Mouse (Mus musculus) lung, postnatal 25 days (tissue): Measurements from ENCODE around the gene Eapp.
"Not testable (repeated sequence)": the region's sequence is repeated elsewhere in the genome, so short reads cannot be mapped to it uniquely, and the experiment has no call there.

Experiments used
- DNase-seq: peaks from one replicate; pipeline ENCODE4 v3.0.0; 2022; ENCODE audit warnings: low spot score

Gene Eapp

DNA sequence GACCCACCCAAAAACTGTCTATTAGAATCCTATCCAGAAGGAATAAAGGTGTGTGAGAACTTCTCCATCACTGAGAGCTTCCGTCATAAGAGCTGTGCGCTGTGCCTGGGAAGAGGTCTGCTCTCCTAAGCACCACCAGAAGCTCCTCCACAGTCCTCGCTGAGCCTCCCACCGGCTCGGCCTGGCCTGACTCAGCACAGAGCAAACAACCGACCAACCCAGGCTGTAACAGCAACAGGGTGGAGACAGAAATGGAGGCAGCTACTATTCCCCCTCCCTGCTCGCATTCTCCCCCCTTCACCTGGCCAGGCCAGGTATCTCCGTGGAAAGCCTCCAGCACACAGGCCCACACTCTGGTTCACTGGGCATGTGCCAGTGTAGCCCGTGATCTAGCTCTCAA, 19.0 kb downstream of the Eapp start:
- DNase-seq, result no peak

DNA sequence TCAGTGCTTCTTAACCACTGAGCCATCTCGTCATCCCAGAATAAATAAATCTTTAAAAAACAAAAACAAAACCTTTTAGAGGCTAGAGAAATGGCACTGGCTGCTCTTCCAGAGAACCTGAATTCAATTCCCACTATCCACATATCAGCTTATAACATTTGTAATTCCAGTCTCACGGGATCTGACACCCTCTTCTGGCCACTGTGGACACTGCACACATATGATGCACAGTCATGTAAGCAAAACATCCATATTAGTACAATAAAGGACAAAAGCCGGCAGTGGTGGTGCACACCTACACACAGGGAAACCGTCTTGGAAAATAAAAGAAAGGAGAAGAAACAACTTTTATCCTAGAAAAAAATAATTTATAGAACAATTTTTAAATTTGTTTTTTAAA, 20.3 kb downstream of the Eapp start:
- DNase-seq, result no peak

DNA sequence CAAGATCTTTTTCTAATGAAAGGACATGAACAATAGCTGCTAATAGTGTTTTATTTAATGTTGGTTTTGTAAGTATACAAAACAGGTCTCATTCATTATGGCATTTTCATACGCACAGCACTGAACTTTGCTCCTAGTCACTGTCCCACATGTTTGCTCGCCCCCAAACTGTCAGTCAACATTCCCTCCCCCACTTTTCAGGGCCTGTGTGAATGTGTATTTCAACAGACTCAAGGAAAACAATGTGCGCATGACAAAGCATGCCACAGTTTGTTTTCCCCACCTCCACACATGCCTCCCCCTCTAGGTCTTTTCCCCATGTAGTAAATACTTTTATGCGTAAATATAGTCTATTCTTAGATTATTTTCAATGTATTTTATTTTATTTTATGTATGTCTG, 24.4 kb downstream of the Eapp start:
- no peak for DNase-seq

DNA sequence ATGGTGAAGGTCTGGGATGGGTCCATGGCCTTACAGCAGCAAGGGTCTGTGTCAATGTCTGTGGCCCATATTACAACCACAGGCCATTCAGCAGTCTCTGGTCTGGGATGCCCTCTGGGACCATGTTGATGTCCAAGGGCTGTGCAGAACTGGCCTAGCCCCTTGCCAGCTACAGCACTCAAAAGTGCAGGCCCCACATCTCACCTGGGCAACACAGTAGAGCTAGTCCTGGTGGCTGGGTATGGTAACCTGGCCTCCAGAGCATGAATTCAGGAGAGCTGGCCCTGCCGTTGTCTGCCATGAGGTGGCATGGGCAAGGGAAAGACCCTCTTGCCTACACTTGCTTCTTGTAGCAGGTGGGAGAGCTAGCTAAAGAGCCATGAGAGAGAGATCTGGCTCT, 27.6 kb downstream of the Eapp start:
- no peak for DNase-seq

DNA sequence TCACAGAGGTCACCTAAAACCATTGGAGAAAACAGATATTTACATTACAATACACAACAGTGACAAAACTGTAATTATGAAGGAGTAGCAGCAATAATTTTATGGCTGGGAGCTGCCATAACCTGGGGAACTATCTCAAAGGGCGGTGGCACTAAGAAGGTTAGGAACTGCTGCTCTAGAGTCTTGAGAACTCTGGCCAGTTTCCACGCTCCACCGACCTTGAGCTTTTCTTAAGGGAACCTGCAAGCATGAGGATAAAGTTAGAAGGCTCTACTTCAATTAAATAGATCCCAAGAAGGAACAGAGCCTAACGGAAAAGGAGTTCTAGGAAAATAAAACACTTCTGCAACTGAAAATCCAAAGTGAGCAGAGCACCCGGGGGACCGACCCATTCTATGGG, 30.2 kb downstream of the Eapp start:
- DNase-seq, result no peak

DNA sequence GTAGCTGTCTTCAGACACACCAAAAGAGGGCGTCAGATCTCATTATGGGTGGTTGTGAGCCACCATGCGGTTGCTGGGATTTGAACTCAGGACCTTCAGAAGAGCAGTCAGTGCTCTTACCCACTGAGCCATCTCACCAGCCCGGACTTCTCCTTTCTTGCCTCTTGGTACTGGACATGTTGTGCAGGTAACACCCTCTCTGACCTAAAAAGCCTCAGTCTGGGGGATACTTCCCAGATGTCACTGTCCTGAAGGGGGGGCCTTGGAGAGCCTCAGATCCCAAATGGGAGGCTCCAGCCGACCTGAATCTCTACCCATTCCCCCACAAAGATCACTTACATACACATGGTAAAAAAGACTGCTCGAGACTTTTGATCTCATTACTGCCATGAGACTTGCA, 34.2 kb downstream of the Eapp start:
- DNase-seq, result not testable (repeated sequence)

DNA sequence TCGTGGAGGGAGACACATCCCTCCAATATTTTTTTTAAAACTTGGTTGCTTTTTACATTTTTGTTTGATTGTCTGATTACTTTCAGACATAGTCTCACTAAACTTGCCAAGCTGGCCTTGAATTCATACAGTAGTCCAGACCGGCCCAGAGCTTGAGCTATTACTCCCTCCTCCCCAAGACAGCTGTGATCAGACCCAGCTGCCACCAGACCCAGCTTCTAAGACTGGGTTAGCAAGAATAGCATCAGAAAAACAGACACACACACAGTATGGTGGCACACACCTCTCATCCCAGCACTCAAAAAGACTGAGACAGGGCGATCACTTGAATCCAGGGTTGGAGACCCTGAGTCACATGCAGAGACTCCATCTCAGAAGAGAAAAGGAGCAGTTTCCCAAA, 35.8 kb downstream of the Eapp start:
- no peak for DNase-seq

DNA sequence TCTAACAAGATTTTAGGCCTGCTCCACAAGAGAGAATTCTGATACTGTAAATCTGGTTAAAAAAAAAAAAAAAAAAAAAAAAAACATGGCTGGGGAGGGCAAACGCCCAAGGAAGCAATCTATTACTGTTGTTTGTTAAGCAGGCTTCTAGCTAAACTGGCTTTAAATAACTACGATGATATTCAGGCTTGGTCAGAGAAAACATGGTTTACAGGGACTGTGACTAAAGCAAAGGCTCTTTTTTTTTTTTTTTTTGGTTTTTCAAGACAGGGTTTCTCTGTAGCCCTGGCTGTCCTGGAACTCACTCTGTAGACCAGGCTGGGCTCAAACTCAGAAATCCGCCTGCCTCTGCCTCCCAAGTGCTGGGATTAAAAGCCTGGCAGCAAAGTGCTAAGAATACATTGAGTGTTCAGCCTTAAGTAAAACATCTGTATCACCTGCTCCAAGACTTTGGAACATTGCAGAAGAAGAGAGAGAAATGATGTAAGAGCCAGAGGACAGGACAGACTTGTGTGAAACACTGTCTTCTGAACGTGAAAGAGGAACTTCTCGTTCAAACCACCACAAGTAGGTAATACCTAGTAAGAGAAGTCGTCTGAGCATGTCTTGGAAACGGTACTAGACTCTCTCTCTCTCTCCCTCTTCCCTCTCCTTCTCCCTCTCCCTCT, 37.1 kb downstream of the Eapp start:
- DNase-seq, result peak; percentile 8

DNA sequence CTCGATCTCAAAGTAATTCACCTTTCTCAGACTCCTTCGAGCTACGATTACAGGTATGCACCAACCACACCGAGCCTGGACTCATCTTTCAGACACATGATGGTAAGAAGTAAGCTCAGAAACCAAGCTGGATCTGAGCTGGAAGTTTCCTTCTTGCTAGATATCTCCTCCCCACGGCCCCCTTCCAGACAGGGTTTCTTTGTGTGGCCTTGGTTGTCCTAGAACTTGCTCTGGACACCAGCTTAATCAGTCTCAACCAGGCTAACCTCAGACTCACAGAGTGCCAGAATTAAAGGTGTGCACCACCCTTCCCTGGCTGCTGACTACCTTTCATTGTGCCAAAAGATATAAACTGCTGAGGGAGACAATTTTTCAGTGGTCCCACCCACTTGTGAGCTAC, 37.7 kb downstream of the Eapp start:
- no peak for DNase-seq

DNA sequence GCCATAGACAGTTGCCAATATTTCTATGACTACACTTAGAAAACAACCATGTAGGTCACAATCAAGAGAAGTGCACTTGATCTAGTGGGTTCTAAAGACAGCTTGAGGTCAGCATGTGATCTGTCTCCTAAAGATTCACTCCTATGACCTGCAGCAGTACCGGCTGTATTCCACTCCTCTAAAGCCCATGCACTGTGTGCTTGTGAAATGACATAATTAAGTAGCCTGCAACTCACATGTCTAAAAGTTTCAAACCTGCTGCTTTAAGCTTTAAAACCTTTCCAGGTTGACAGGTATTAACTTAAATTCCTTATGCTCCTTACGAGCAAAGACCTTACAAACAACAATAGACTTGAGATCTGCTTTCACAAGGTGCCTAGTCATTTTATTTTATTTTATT, 38.5 kb downstream of the Eapp start:
- DNase-seq, result no peak

DNA sequence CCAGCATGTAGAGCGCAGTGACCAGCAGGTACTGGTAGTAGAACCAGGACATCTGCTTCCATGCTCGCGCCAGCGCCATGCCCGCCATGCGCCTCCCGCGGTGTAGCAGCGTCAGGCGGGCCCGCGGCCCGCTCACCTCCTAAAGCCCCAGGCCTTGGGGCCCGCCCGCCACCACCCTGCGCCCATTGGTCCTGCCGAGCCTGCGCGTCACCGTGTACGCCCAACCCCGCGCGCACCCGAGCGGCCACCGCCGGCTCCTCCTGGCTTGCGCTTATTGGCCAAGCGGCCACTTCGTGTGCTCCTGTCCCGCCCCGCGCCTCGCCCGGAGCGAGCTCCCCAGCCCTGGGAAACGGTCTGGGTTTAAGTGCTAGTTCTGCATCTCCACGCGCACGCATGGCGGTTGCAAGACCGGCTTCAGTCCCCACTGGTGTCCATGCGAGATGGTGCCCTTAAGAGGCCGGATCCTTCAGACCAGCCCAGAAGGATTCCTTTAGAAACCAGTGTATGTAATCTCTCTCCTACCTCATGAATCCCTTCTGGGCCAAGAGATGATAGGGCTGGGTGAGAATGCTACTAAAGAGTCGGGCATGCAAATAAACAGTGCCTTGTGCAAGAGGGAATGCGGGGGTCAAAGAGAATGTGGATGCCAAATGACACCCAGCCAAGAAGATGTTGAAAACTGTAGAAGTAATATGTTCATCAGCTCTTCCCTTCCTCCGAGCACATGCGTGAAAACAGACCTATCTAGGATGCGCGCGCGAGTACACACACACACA, 39.1 kb downstream of the Eapp start, which contains the start of gene Sptssa:
Sptssa (minus strand) TSS at position 178 of the 776 bp plus-strand sequence.
- DNase-seq, result peak; percentile 97

DNA sequence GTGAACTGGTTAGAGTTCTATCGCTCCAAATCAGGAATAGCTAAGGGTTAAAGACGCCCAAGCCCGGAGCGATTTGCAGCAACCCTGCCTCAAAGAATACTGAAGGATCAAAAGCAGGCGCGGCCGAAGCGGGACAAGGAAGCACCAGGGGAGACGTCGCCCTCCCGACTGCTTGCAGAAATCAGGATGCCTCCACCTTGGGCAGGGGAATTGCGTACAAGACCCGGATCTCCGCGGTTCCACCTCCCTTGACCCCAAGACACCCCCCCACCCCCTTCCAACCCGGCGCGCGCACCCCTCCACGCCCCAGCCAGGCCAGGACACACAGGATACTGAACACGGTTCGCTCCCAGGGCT, 39.7 kb downstream of the Eapp start:
- DNase-seq, result no peak

DNA sequence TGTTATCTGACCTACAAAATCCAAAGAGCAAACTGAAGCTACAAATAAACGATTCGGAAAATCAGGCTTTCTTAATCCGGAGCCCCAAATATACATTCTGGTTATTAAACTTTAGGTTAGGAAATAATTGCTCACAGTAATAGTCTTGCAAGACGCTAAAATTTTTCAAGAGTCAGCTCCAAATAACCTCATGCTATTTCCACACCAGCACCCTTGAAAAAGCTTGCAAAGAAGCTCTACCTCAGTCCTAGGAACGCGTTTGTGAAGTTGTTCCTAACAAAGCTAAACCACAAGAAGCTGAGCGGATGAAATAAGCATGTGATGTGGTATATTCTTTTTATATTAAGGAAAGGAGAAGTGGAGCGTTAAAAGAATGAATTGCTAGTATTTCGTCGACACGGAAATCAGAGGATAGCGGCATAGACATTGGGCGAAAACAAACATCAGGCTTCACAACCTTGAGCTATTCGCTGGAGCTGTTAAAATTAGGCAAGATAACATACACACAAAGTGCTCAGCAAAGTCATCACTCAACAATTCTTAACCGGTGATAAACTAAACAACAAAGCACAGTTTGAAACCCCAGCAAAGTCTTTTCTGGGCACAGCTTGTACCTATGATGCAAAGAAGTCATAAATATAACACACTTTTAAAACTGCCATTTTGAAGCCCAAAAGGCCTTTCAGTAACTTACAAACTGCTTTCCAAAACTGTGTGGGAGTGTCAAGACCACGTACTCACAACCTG, 40.2 kb downstream of the Eapp start:
- no peak for DNase-seq

DNA sequence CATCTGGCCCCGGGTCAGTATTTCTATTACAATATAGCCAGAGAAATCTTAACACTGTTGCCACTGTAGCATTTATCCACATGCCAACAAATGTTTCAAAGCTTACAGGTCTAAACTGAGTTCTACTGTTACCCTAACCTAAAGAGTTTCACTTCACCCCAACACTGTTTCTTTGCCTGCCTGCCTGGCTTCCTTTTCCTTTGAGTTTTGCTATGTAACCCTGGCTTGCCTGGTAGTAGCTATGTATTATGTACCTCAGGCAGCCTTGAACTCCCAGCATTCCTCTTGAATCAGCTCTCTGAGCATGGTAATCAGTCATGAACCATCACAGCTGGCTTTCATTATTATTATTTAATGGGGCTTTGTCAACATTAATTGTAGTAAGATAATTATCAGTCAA, 41.0 kb downstream of the Eapp start:
- no peak for DNase-seq

DNA sequence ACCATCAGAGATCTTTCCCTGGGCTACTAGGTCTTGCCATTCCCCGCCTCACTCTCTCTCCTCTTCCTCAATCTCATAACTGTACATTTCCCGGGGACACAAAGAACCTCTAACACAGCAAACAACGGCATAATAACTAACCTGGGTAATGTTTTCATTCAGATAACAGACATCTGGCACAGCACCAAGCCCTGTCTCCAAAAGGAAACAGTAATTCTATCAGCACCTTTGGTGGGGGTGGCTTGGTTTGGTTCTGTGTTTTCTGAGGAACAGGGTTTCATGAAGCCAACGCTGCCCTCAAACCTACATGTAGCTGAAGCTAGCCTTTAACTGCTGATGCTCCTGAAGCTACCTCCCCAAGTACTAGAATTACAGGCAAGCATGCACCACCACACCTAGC, 41.6 kb downstream of the Eapp start:
- peak; percentile 8 for DNase-seq

DNA sequence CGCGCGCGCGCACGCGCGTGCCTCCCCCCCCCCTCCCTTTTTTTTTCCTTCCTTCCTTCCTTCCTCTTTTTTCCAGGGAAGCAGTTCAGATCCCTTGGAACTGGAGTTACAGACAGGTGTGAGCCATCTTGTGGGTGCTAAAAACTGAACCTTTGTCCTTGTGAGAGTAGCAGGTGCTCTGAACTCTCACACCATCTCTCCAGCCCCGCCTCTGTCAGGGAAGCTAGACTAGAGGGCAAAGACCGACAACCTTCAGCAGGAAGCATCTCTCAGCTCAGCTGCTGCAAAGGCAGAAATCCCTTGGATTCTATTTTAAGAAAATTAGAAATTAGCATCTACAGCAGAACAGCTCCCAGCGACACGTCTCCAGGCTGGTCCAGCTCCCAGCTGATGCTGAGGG, 43.4 kb downstream of the Eapp start:
- DNase-seq, result no peak

DNA sequence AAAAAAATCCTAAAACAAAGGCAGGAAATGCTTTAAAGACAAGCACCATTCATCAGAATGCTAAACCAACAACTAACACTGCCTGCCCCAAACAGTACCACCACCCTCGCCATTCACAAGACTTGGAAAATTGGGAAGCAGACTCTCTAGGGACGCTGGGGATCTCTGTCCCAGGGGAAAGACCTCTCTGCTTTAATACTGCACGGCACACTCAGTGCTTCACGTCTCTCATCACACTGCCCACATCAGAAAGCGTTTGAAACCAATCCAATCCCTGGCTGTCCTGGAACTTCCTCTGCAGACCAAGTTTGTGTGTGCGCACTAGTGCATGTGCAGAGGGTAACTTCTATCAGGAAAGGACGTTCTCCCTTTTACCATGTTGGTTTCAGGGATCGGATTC, 43.9 kb downstream of the Eapp start:
- DNase-seq, result no peak

DNA sequence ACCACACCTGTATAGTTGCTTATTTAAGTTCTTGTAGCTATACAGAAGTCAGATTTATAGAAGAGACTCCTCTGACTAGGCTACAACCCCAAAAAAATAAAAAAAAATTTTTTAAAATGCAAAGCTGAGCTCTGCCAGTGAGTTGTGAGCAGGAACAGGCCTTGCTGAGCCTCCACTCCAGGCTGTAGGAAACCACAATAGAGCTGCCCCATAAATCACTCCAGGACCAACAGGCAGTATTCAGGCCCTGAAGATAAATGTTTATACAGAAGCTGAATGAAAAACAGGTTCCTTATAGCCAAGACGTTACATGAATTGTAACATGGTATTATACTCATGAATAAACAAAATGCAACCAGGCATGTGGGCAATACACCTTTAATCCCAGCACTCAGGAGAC, 44.5 kb downstream of the Eapp start:
- no peak for DNase-seq

DNA sequence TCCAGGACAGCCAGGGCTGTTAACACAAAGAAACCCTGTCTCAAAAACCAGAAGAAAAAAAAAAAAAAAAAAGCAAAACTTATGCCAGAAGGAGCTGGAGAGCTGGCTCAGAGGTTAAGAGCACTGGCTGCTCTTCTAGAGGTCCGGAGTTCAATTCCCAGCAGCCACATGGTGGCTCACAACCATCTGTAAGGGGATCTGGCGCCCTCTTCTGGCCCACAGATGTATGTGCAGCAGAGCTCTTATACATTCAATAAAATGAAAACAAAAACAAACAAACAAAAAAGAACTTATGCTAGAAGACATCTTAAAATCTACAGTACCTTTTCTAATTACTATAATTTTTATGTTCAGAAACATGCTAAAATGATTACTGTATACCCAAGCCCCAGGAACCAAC, 50.8 kb downstream of the Eapp start:
- no peak for DNase-seq

DNA sequence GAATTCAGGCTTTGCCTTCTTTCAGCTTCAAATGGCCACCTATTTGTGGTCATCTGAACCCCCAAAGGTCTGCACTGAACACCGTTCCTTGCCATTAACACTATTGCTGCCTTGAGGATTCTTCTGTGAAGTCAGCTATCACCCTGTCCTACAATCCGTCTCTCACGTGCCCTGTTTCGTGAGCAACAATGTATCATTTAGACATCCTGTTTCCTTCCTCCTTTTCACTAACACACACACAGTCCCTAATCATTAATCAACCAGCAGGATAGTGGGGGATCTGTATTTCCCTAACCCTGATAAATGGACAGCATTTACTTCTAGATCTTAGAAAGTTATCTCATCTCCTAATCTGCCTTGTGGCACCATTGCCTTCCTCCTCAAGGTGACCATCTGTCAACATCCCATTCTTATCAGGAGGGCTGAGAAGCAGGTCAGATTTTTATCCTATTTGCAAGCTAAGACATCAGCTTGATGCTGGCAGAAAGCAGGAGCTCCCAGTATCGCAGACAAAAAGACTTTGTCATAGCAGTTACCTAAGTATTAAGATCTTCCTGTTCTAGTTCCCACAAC, 52.3 kb downstream of the Eapp start:
- no peak for DNase-seq

DNA sequence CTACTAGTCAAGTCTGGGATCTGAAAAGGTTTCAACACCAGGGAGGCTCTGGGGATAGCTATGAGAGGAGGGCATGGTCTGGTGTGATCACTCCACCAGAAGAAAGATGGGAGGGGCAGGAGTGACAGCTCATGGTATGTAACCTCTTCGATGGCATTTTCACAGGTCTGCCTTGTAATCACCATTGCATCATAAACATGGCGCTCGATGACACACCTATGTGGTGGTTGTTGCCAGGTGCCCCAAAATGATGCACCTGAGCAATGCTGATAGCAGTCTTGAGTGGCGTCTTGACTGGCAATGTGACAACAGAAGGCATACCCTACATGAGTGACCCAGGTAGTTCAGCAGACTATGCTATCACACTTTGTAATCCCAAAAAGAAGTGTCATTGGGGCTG, 54.3 kb downstream of the Eapp start:
- no peak for DNase-seq

DNA sequence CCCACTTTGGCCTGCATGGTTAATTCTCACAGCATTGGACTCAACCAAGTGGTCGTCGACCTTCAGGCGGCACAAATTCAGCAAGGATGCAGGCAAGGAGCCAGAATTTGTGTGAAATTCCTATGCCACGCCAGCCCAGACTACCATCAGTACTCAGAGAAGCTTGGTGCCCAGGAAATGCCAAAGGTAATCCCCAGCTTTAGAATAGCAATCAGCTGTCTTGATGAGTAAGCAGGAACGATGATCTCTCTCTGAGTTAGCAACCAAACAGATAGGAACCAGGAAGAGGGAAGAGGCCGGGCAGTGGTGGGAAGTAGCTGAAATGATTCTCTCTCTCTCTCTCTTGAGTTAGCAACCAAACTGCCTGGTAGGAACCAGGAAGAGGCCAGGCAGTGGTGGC, 55.4 kb downstream of the Eapp start:
- no peak for DNase-seq

DNA sequence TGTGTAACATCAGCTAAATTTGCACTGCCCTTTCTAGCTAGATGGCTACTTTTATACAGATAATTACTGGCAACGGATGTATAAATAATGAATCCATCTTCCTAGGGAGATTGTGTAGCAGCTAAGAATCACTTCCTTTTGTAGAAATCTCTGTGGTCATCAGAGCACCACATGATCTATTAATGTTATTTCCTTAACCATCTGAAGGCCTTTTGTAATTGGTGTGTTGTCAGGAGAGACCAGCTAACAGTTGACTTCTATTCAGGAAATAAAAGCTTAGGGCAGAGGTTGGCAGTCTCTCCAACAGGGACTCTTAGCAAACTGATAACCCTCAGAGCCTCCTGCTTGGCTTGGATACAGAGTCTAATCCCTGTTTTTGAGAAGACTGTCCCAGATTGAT, 58.7 kb downstream of the Eapp start:
- DNase-seq, result no peak
